Mouse (Mus musculus): ENCODE measurements around the gene Hexb. TPM values are rescaled to one million over a fixed set of nuclear protein-coding genes. Genes with fewer than 3 reads are reported as not detected.
"Not testable (repeated sequence)": the region's sequence is repeated elsewhere in the genome, so short reads cannot be mapped to it uniquely, and the experiment has no call there.

Hexb gene
- polyA plus RNA-seq, 1 experiment from 2014 or later, result 46.5 TPM

DNA sequence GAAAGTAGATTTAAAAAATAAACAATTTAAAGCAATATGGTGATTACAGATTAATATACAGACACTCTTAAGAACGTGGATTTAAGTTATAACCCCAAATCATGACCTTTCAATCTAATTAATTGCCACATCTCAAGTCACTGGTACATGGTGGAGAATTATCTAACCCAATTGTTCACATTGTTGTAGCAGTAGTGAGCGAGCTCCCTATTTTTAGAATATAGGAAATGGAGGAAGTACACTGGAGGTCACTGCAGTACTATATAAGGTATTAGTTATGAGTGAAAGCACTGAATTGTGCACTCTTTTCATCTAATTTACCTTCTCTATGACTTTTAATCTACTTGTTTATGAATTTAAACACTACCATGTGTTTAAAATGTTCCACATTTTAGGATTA is 67.7 kb downstream of the Hexb start:
- not testable (repeated sequence) for H3K27ac ChIP-seq (ENCODE audit: low read length); H3K4me1 ChIP-seq (ENCODE audit: control insufficient read depth, insufficient read depth, low read length); H3K27me3 ChIP-seq (ENCODE audit: control insufficient read depth, insufficient read depth, low read length); H3K4me3 ChIP-seq (ENCODE audit: low read length); H3K4me2 ChIP-seq (ENCODE audit: low read depth, low read length); H3K9ac ChIP-seq (ENCODE audit: low read length); H3K9me3 ChIP-seq (replicated peaks; ENCODE audit: control insufficient read depth, low read length)
- H3K36me3 ChIP-seq (ENCODE audit: control insufficient read depth, insufficient read depth), result peaks cover 15% of the 10 kb centered on the region
- WGBS, result no CpG with 5 or more reads among the region's 2 CpGs
- peak; percentile 67 for ATAC-seq (replicated peaks; ENCODE audit: extremely low read depth, insufficient read depth, low FRiP score)

DNA sequence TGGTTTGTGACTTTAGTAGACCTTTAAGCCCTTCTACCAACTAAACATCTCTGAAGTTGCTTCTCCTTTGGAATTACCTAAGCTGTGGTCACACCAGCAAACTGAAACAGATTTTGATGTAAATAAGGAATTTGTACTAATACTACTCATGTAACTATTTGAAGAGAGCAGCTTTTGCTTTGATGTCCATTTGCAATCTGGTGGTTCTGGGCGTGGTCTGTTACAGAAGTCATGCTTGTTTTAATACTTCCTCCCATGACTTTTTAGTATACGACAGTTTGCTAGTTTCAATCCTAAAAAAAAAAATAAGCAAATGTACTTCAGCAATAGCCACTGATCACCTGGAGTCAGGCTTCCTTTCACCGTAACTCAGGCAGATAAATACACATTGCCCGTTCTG is 68.5 kb downstream of the Hexb start:
- not testable (repeated sequence) for H3K9ac ChIP-seq (ENCODE audit: low read length); H3K4me1 ChIP-seq (ENCODE audit: control insufficient read depth, insufficient read depth, low read length); H3K27me3 ChIP-seq (ENCODE audit: control insufficient read depth, insufficient read depth, low read length); ATAC-seq (replicated peaks; ENCODE audit: extremely low read depth, insufficient read depth, low FRiP score); H3K27ac ChIP-seq (ENCODE audit: low read length); H3K4me3 ChIP-seq (ENCODE audit: low read length); H3K4me2 ChIP-seq (ENCODE audit: low read depth, low read length); H3K9me3 ChIP-seq (replicated peaks; ENCODE audit: control insufficient read depth, low read length)
- H3K36me3 ChIP-seq (ENCODE audit: control insufficient read depth, insufficient read depth), result peaks cover 13% of the 10 kb centered on the region
- 85% methylated on average over 2 of the region's 4 CpGs for WGBS

Other genes starting within 250 kb of the Hexb start
- gene 1700029F12Rik, start 164.0 kb downstream of the Hexb start, polyA plus RNA-seq (2015; fragmentation: Nextera tagmentation; extraction: Ambion mirVana), result not detected in 2 replicates
- gene Fam169a, start 131.1 kb downstream of the Hexb start, polyA plus RNA-seq (2015; fragmentation: Nextera tagmentation; extraction: Ambion mirVana), result 2.5 and 3.2 TPM in 2 replicates
- 2.4 and 9.4 TPM in 2 replicates for gene Gm6169, start 99.1 kb downstream of the Hexb start, polyA plus RNA-seq (2015; fragmentation: Nextera tagmentation; extraction: Ambion mirVana)
- 31.4 and 33.9 TPM in 2 replicates for gene Gfm2, start 60.4 kb downstream of the Hexb start, polyA plus RNA-seq (2015; fragmentation: Nextera tagmentation; extraction: Ambion mirVana)
- 37.4 and 41.8 TPM in 2 replicates for gene Nsa2, start 60.4 kb downstream of the Hexb start, polyA plus RNA-seq (2015; fragmentation: Nextera tagmentation; extraction: Ambion mirVana)
- 4.7 and 4.9 TPM in 2 replicates for gene Enc1, start 42.7 kb upstream of the Hexb start, polyA plus RNA-seq (2015; fragmentation: Nextera tagmentation; extraction: Ambion mirVana)